Mouse (Mus musculus) lung, adult 2 months (tissue): Measurements from ENCODE around the gene Ccdc151.

Experiments used
- CTCF ChIP-seq: fragments of 200-500 bp; IDR thresholded peaks from 2 replicates; pipeline ENCODE4 v1.5.1; 2011; ENCODE audit warnings: mild to moderate bottlenecking, low read length, control low read depth; ENCODE audit not compliant: insufficient read depth
- POLR2A ChIP-seq: fragments of 200-500 bp; IDR thresholded peaks from 2 replicates; pipeline ENCODE4 v1.6.1; 2011; ENCODE audit warnings: low read depth, mild to moderate bottlenecking, control low read depth, low read length, borderline replicate concordance; ENCODE audit errors: extremely low read depth

- TF ChIP-seq POLR2A: no peak
- no peak for TF ChIP-seq CTCF
Observed at GRCm38 (mm10) chr9:22004546-22004945, 2.1 kb upstream of the Ccdc151 start.
